Mouse (Mus musculus) ovary, postnatal 36 days (tissue): ENCODE measurements around the gene Il22ra2.
A peak's percentile ranks its signal among the peaks of the same experiment; 100 is the strongest.

ENCODE experiments used
- DNase-seq: peaks from one replicate; pipeline ENCODE4 v3.0.0; 2022; ENCODE audit warnings: low spot score, mixed read lengths

Gene Il22ra2

GRCm38 (mm10) chr10:19621408-19622048 lies at the start of gene Il22ra2:
Il22ra2 (plus strand) TSS chr10:19621998.
- no peak for DNase-seq

- no peak for DNase-seq
These were observed 44.2 kb upstream of the Il22ra2 start for GRCm38 (mm10) chr10:19577571-19577970.

GRCm38 (mm10) chr10:19578001-19578400 lies 43.8 kb upstream of the Il22ra2 start:
- no peak for DNase-seq

- DNase-seq, result peak; percentile 16
These were observed 43.3 kb upstream of the Il22ra2 start for GRCm38 (mm10) chr10:19578409-19578986.

GRCm38 (mm10) chr10:19580660-19581059 lies 41.1 kb upstream of the Il22ra2 start:
- DNase-seq, result no peak

GRCm38 (mm10) chr10:19581844-19582582 lies 39.8 kb upstream of the Il22ra2 start:
- DNase-seq, result no peak

DNA sequence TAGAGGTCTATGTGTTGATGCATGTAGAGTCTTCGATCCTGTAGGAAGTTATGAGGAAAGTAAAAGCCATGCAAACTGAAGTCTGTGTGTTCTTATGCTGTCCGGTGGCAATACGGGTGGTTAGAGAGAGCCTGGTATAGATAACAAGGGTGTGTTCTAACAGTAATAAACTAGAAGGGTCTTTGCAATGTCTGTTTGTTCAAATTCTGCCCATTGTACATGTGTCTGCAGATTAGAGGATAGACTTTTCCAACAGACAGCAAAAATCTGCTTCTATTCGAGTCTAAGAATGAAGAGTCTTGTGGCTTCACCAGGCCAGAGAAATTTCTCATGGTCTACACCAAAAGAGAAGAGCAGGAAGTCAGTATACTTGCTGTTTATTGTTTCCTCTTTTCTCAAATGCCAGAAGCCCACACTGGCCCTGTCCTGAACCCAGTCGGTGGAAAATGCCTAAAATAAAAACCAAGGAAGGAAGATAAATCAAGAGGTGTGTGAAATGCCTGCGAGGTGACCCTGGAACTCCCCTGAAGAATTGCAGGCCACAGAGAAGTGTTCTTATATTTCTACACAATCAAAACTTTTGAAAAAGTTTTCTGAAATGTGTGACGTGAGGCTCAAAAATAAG lies 38.9 kb upstream of the Il22ra2 start:
- DNase-seq, result no peak

- DNase-seq, result no peak
These were observed 37.7 kb upstream of the Il22ra2 start for GRCm38 (mm10) chr10:19584064-19584463.

DNA sequence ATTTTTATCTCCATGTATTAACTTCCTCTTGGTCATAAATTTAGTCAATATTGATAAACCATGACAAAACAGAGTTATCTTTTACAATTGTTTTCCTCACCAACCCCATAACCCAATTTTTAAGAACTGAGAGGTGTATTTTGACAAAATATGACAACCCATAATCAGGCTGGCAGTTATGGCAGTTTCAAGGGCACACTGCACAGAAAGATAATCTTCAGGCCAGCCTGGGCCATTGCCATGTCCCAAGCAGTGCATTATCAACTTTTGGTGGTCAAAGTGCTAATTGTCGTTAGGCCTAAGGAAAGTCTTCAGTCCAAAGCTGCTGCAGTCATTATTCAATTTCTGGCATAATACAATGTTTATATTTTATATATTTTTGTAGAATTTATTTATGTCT lies 37.0 kb upstream of the Il22ra2 start:
- DNase-seq, result no peak

DNA sequence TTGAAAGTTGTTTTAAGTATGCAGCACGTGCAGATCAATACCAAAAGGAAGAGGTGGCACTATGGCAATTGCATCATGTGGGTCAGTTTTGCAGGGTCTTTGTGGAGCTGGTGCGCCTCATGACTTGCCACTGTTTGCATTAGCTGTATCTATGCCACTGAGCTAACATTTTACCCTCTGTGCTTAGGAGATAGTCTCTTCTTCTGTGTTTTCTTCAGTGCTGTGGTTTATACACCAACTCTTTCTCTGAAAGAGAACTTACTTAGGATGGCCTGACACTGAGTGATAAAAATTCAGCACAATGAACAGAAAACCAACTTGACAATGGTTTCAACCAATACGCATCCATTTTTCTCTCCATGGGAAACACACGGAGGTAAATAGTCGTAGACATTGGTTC lies 35.9 kb upstream of the Il22ra2 start:
- no peak for DNase-seq

DNA sequence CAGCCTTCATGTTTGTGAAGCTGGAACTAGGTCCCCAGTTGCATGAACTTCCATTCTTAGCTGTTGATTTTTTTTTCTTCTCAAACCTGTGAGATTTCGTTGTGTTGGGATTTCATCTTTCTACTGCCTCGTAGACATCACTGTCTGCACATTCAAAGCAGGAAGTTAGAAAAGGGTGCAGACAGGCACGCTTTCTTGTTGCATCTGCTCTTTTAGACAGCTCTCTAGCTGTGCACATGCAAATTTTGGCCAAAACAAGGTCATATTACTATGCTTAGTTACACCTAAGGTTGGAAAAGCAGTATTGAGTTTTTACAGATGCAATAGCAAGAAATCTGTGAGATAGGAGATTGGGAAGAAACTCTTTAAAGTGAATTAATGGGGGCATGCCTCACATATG lies 34.5 kb upstream of the Il22ra2 start:
- DNase-seq, result no peak

GRCm38 (mm10) chr10:19589626-19590025 lies 32.2 kb upstream of the Il22ra2 start:
- DNase-seq, result no peak

GRCm38 (mm10) chr10:19591286-19591640 lies 30.5 kb upstream of the Il22ra2 start:
- no peak for DNase-seq

- peak; percentile 100 for DNase-seq
These were observed 30.0 kb upstream of the Il22ra2 start, which contains the start of gene Ifngr1 for GRCm38 (mm10) chr10:19591641-19592441. Ifngr1 (plus strand) TSS chr10:19591949.

- no peak for DNase-seq
These were observed 29.2 kb upstream of the Il22ra2 start for GRCm38 (mm10) chr10:19592556-19592955.

- no peak for DNase-seq
These were observed 28.5 kb upstream of the Il22ra2 start for GRCm38 (mm10) chr10:19593296-19593695.

DNA sequence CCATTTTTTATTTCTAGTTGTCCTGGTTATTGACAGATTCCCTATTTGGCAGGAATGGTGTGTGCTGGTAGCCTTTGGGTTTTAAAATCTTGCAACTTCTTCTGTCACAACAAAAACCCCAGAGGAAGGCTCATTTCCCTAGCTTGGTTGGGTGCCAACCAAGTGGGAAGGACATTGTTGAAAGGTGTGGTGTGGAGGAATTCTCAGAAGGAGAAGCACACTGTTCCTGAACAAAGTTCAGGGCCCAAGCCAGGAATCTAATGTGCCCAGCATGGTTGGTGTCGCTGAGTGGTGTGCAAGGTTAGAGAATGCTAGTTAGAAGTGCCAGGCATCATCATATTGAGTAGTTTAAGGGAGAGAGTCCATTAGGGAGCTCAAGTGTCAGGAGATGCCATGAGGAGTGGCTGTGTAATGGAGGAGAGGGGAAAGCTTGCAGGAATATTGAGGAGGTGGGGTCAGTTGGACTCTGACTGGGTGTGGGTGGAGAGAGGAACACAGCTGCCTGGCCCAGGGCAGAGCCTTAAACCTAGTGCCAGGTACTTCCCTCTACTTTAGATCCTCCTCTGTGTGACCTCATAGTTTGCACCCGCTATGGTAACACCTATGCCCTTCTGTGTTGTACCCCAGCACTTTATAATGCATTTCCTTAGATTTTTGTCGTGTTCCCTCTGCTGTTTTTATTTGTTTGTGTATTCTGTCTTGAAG lies 27.4 kb upstream of the Il22ra2 start:
- no peak for DNase-seq

DNA sequence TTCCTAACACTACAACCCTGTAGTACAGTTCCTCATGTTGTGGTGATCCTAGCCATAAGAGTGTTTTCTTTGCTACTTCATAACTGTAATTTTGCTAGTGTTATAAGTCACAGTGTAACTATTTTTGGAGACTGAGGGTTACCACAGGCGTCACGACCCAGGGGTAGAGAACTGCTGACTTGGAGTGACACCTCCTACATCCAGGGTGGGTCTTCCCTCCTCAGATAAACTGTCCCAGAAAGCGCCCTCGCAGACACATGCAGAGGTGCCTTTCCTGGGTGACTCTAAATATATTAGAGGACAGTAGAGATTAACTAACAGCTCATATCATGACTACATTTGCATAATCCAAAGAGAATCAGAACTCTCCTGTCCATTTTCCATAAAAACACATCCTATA lies 24.9 kb upstream of the Il22ra2 start:
- no peak for DNase-seq

GRCm38 (mm10) chr10:19598091-19598490 lies 23.7 kb upstream of the Il22ra2 start:
- no peak for DNase-seq

GRCm38 (mm10) chr10:19599331-19600092 lies 22.3 kb upstream of the Il22ra2 start:
- DNase-seq, result no peak

DNA sequence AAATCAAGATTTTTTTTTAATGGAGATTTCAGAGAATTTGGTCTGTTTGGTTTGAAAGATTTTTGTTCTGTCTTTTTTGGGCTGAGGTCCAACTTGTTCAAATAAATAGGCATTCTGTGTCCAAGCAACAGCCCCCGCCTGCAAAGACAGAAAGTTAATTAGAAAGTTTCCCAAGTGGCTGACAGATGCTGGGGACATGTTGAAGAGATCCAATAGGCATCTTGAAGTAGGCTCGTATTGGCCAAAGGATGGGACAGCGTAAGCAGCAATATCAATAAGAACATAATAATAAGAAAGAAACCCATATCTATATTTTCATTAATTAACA lies 21.7 kb upstream of the Il22ra2 start:
- DNase-seq, result no peak
